Mouse (Mus musculus) stomach, postnatal 0 days (tissue): ENCODE measurements around the gene Sgsm3. TPM values are rescaled to one million over a fixed set of nuclear protein-coding genes. Genes with fewer than 3 reads are reported as not detected.
A peak's percentile ranks its signal among the peaks of the same experiment; 100 is the strongest.

Experiments
- ATAC-seq: fragments of 200-750 bp; cut with Nextera tagmentation; 2 replicates; pipeline ENCODE4 v1.8.0; 2017; ENCODE audit not compliant: low FRiP score, low TSS enrichment
- DNase-seq: peaks from one replicate; pipeline ENCODE4 v3.0.0-alpha.2; 2016; ENCODE audit warnings: low spot score
- H3K27ac ChIP-seq: fragments of 300-500 bp; sonication (generic); replicated peaks from 2 replicates; pipeline ENCODE4 v1.5.1; 2014; ENCODE audit warnings: mild to moderate bottlenecking, control low read depth
- H3K27me3 ChIP-seq: fragments of 300-500 bp; sonication (generic); 2 replicates; pipeline ENCODE4 v1.6.1; 2014; ENCODE audit warnings: low read length; ENCODE audit not compliant: control insufficient read depth, insufficient read depth
- H3K36me3 ChIP-seq: fragments of 300-500 bp; sonication (generic); 2 replicates; pipeline ENCODE4 v1.6.1; 2014; ENCODE audit warnings: low read length, mixed read lengths; ENCODE audit not compliant: control insufficient read depth, insufficient read depth
- H3K4me1 ChIP-seq: fragments of 300-500 bp; sonication (generic); replicated peaks from 2 replicates; pipeline ENCODE4 v1.6.1; 2014; ENCODE audit warnings: antibody characterized with exemption; ENCODE audit not compliant: control insufficient read depth, insufficient read depth
- H3K4me2 ChIP-seq: fragments of 300-500 bp; sonication (generic); replicated peaks from 2 replicates; pipeline ENCODE4 v1.6.1; 2014; ENCODE audit warnings: low read depth, mild to moderate bottlenecking, control low read depth, moderate library complexity
- H3K4me3 ChIP-seq: fragments of 300-500 bp; sonication (generic); 2 replicates; pipeline ENCODE4 v1.5.1; 2014; ENCODE audit warnings: low read depth, low read length, control low read depth
- H3K9ac ChIP-seq: fragments of 300-500 bp; sonication (generic); 2 replicates; pipeline ENCODE4 v1.6.1; 2014; ENCODE audit warnings: mild to moderate bottlenecking, low read length, control low read depth, mixed read lengths
- H3K9me3 ChIP-seq: fragments of 300-500 bp; sonication (generic); 2 replicates; pipeline ENCODE4 v1.6.1; 2016; ENCODE audit warnings: low read length; ENCODE audit not compliant: control insufficient read depth
- CTCF ChIP-seq: IDR thresholded peaks from 2 replicates; pipeline ENCODE4 v1.5.1; 2016; ENCODE audit warnings: antibody characterized with exemption, low read depth, mild to moderate bottlenecking, moderate library complexity
- EP300 ChIP-seq: optimal IDR thresholded peaks from 2 replicates; pipeline ENCODE3; 2016; ENCODE audit warnings: antibody characterized with exemption
- WGBS: fragments of 180-500 bp; shearing (Covaris S2); extraction: QIAGEN DNeasy Blood & Tissue Kit; methylation state at CpG from one replicate; pipeline ENCODE4 v1.1.7; 2014; 5-methylcytosine and 5-hydroxymethylcytosine counted together
- polyA plus RNA-seq: library from polyadenylated mRNA; unstranded; fragments of >200 nt; fragmentation: Nextera tagmentation; extraction: Ambion mirVana; gene quantifications from 2 replicates; pipeline ENCODE4 v1.2.1, GENCODE M21; 2015

The Sgsm3 gene
- polyA plus RNA-seq, 1 experiment from 2014 or later: 44.8 TPM

- under 1% methylated on average over 61 of the region's 63 CpGs for WGBS
Observed at GRCm38 (mm10) chr15:80948145-80949135, 29.1 kb upstream of the Sgsm3 start, which contains the start of gene Adsl. Gene Adsl, plus strand, starts transcription at chr15:80948490.

GRCm38 (mm10) chr15:80949431-80949830 lies 28.1 kb upstream of the Sgsm3 start:
- Histone ChIP-seq H3K4me2 (peak overlapping the region; percentile 70), H3K4me3 (peak overlapping the region; percentile 81; the same call in 1 of the 2 replicates), H3K27me3 (no peaks in the 10 kb centered on the region), H3K4me1 (0 out of 2 replicates have a peak, but pooled peaks cover 2% of the 10 kb centered on the region), H3K36me3 (peaks cover 9% of the 10 kb centered on the region; the same call in 1 of the 2 replicates), H3K9me3 (no peaks in the 10 kb centered on the region), H3K27ac (no peak overlapping the region), H3K9ac (peak overlapping the region; percentile 24; the same call in 1 of the 2 replicates)
- WGBS: 39% methylated on average over 4 of the region's 4 CpGs
- DNase-seq (no peak), ATAC-seq (no peak)
- TF ChIP-seq CTCF: no peak
- no peak for TF ChIP-seq EP300

More at GRCm38 (mm10) chr15:80948145-80949135, 29.1 kb upstream of the Sgsm3 start, which contains the start of gene Adsl:
- DNase-seq (peak; percentile 94), ATAC-seq (peak; percentile 92)
- Histone ChIP-seq H3K4me2 (peak within 1 kb of the TSS; percentile 70), H3K4me1 (0 out of 2 replicates have a peak, but pooled peaks cover 2% of the 10 kb centered on the region), H3K27ac (peak within 1 kb of the TSS; percentile 80), H3K4me3 (peak within 1 kb of the TSS; percentile 81), H3K9ac (peak within 1 kb of the TSS; percentile 76), H3K36me3 (peaks cover 1% of the 10 kb centered on the region; the same call in 1 of the 2 replicates), H3K9me3 (no peaks in the 10 kb centered on the region), H3K27me3 (no peaks in the 10 kb centered on the region)
- TF ChIP-seq CTCF (peak; percentile 95), EP300 (no peak)

GRCm38 (mm10) chr15:80950055-80950454 lies 27.5 kb upstream of the Sgsm3 start:
- no peaks in the 10 kb centered on the region for H3K9me3 ChIP-seq
- H3K27me3 ChIP-seq: no peaks in the 10 kb centered on the region
- no peak overlapping the region for H3K4me2 ChIP-seq
- peaks cover 11% of the 10 kb centered on the region; the same call in 1 of the 2 replicates for H3K36me3 ChIP-seq
- TF ChIP-seq EP300 (no peak), CTCF (no peak)
- 0 out of 2 replicates have a peak, but pooled peaks cover 2% of the 10 kb centered on the region for H3K4me1 ChIP-seq
- no peak for DNase-seq
- no peak for ATAC-seq
- no peak overlapping the region for H3K9ac ChIP-seq
- 79% methylated on average over 7 of the region's 7 CpGs for WGBS
- no peak overlapping the region for H3K4me3 ChIP-seq
- H3K27ac ChIP-seq: no peak overlapping the region

GRCm38 (mm10) chr15:80953971-80954370 lies 23.6 kb upstream of the Sgsm3 start:
- H3K36me3 ChIP-seq: peaks cover 25% of the 10 kb centered on the region
- WGBS: 73% methylated on average over 9 of the region's 9 CpGs

GRCm38 (mm10) chr15:80954861-80955260 lies 22.7 kb upstream of the Sgsm3 start:
- 79% methylated on average over 3 of the region's 3 CpGs for WGBS
- H3K27ac ChIP-seq: no peak overlapping the region
- no peaks in the 10 kb centered on the region for H3K4me1 ChIP-seq
- H3K36me3 ChIP-seq: peaks cover 27% of the 10 kb centered on the region
- DNase-seq (no peak), ATAC-seq (no peak)
- no peak overlapping the region for H3K4me2 ChIP-seq
- no peaks in the 10 kb centered on the region for H3K27me3 ChIP-seq
- H3K9ac ChIP-seq: no peak overlapping the region
- H3K4me3 ChIP-seq: no peak overlapping the region
- H3K9me3 ChIP-seq: no peaks in the 10 kb centered on the region
- TF ChIP-seq EP300 (no peak), CTCF (no peak)

More at GRCm38 (mm10) chr15:80953971-80954370, 23.6 kb upstream of the Sgsm3 start:
- Histone ChIP-seq H3K4me1 (0 out of 2 replicates have a peak, but pooled peaks cover 2% of the 10 kb centered on the region), H3K27me3 (no peaks in the 10 kb centered on the region), H3K9ac (no peak overlapping the region), H3K9me3 (no peaks in the 10 kb centered on the region), H3K4me2 (no peak overlapping the region), H3K27ac (no peak overlapping the region), H3K4me3 (no peak overlapping the region)
- ATAC-seq: peak; percentile 65; the same call in 1 of the 2 replicates
- no peak for TF ChIP-seq EP300
- no peak for TF ChIP-seq CTCF
- no peak for DNase-seq
